7 mouse cellular contexts compared by ENCODE assay signal in the genomic region with DNA sequence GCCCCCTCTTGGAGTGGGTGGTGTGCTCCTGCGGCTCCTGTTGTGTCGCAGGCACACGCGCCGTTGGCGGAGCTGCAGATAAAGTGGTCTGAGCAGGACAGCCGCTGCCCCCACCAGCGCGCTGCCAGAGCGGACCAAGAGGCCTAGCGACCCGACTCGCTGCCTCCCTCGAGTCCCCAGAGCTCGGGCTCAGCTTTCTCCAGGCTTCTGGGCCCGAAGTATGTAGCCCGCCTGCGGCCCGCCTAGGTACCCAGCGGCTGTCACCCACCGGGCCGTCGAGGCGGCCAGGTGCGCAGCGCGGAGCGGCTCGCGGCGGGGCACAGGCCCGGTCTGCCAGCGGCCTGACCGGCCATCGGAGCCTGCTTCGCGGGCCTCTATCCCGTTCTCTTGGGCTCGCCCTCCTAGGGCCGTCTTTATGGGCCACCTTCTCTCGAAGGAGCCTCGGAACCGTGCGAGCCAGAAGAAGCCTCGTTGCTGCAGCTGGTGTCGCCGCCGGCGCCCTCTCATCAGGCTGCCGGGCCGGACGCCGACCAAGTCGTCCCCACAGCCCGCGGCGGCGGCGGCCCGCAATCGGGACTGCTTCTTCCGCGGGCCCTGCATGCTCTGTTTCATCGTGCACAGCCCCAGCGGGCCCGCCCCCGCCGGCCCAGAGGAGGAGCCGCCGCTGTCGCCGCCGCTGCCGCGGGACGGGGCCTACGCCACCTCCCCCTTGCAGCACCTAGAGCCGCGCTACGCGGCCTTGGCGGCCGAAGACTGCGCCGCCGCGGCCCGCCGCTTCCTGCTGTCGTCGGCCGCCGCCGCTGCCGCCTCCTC. TPM values are rescaled to one million over a fixed set of nuclear protein-coding genes. Genes with fewer than 3 reads are reported as not detected.
A peak's percentile ranks its signal among the peaks of the same experiment; 100 is the strongest.
DNase-seq lines count a peak whose midpoint lies in the region; ATAC-seq and TF ChIP-seq lines count a peak whose summit lies in the region.

A gene (plus strand): TSS at position 40 of the 813 bp plus-strand sequence.

- peak within 1 kb of the TSS; percentile 81 for H3K27ac ChIP-seq in embryonic facial prominence, embryonic 13.5 days
- H3K27ac ChIP-seq in kidney, adult 2 months (ENCODE audit: insufficient read depth, low read depth, low read length), result no peak within 1 kb of the TSS
- peak within 1 kb of the TSS; percentile 93 for H3K27ac ChIP-seq in limb, embryonic 12.5 days
- H3K27ac ChIP-seq in midbrain, embryonic 13.5 days, result peak within 1 kb of the TSS; percentile 92

- ATAC-seq in embryonic facial prominence, embryonic 13.5 days (ENCODE audit: insufficient number of reproducible peaks, insufficient read depth, low FRiP score, low TSS enrichment, low read depth), result peak; percentile 87
- peak; percentile 85 for ATAC-seq in limb, embryonic 12.5 days (ENCODE audit: insufficient number of reproducible peaks, insufficient read depth, low FRiP score, low TSS enrichment, low read depth)
- ATAC-seq in midbrain, embryonic 13.5 days, result peak; percentile 88

- peak within 1 kb of the TSS; percentile 81 for H3K9ac ChIP-seq in embryonic facial prominence, embryonic 13.5 days
- H3K9ac ChIP-seq in limb, embryonic 12.5 days (replicated peaks), result peak within 1 kb of the TSS; percentile 79
- H3K9ac ChIP-seq in midbrain, embryonic 13.5 days (replicated peaks), result peak within 1 kb of the TSS; percentile 85

- no peak for TF ChIP-seq POLR2A in kidney, adult 2 months (IDR thresholded peaks at IDR 0.05; ENCODE audit: low read depth, low read length)

- H3K36me3 ChIP-seq in embryonic facial prominence, embryonic 13.5 days, result peaks cover 5% of the 10 kb centered on the region; the same call in 1 of the 2 replicates
- no peaks in the 10 kb centered on the region for H3K36me3 ChIP-seq in kidney, adult 2 months (ENCODE audit: control insufficient read depth, insufficient read depth, low read length)
- H3K36me3 ChIP-seq in limb, embryonic 12.5 days, result peaks cover 5% of the 10 kb centered on the region; the same call in 1 of the 2 replicates
- 0 out of 2 replicates have a peak, but pooled peaks cover 7% of the 10 kb centered on the region for H3K36me3 ChIP-seq in midbrain, embryonic 13.5 days

- WGBS in embryonic facial prominence, embryonic 13.5 days, result 20% methylated on average over 75 of the region's 95 CpGs
- WGBS in kidney, adult 2 months, result under 1% methylated on average over 55 of the region's 95 CpGs
- WGBS in limb, embryonic 12.5 days, result 17% methylated on average over 74 of the region's 95 CpGs
- WGBS in midbrain, embryonic 13.5 days, result 27% methylated on average over 60 of the region's 95 CpGs

- peak within 1 kb of the TSS; percentile 68 for H3K4me2 ChIP-seq in embryonic facial prominence, embryonic 13.5 days
- peak within 1 kb of the TSS; percentile 62 for H3K4me2 ChIP-seq in limb, embryonic 12.5 days
- peak within 1 kb of the TSS; percentile 64 for H3K4me2 ChIP-seq in midbrain, embryonic 13.5 days (replicated peaks)

- TF ChIP-seq CTCF in kidney, adult 2 months (conservative IDR thresholded peaks at IDR 0.05; ENCODE audit: insufficient read depth, insufficient read length, low read depth, low read length), result no peak

- DNase-seq in adrenal gland, postnatal 25 days, result peak; percentile 80
- DNase-seq in heart, adult 8-10 months (ENCODE audit: low spot score), result peak; percentile 36
- peak; percentile 79 for DNase-seq in kidney, adult 2 months
- DNase-seq in spleen, adult 12 weeks (ENCODE audit: low spot score), result peak; percentile 12

- H3K4me3 ChIP-seq in embryonic facial prominence, embryonic 13.5 days, result peak within 1 kb of the TSS; percentile 57
- peak within 1 kb of the TSS; percentile 80 for H3K4me3 ChIP-seq in kidney, adult 2 months (ENCODE audit: insufficient read depth, low read depth, low read length)
- peak within 1 kb of the TSS; percentile 58 for H3K4me3 ChIP-seq in limb, embryonic 12.5 days (replicated peaks)
- H3K4me3 ChIP-seq in midbrain, embryonic 13.5 days (replicated peaks), result peak within 1 kb of the TSS; percentile 58

- H3K4me1 ChIP-seq in embryonic facial prominence, embryonic 13.5 days, result no peaks in the 10 kb centered on the region
- no peaks in the 10 kb centered on the region for H3K4me1 ChIP-seq in kidney, adult 2 months (ENCODE audit: control insufficient read depth, insufficient read depth, low read length)
- H3K4me1 ChIP-seq in limb, embryonic 12.5 days (replicated peaks), result no peaks in the 10 kb centered on the region
- peaks cover 6% of the 10 kb centered on the region; the same call in 1 of the 2 replicates for H3K4me1 ChIP-seq in midbrain, embryonic 13.5 days (replicated peaks)

- H3K9me3 ChIP-seq in embryonic facial prominence, embryonic 13.5 days, result no peaks in the 10 kb centered on the region
- H3K9me3 ChIP-seq in limb, embryonic 12.5 days, result no peaks in the 10 kb centered on the region
- H3K9me3 ChIP-seq in midbrain, embryonic 13.5 days, result no peaks in the 10 kb centered on the region

- no peaks in the 10 kb centered on the region for H3K27me3 ChIP-seq in embryonic facial prominence, embryonic 13.5 days
- no peaks in the 10 kb centered on the region for H3K27me3 ChIP-seq in kidney, adult 2 months (replicated peaks; ENCODE audit: control insufficient read depth, insufficient read depth, low read length)
- H3K27me3 ChIP-seq in limb, embryonic 12.5 days, result no peaks in the 10 kb centered on the region
- no peaks in the 10 kb centered on the region for H3K27me3 ChIP-seq in midbrain, embryonic 13.5 days

RNA-seq across cellular contexts. Expression of the gene that starts here (rescaled TPM):
- 9.9 and 10.9 TPM in 2 replicates for total RNA-seq in adrenal gland, postnatal 25 days (2021)
- 4.8 and 5.5 TPM in 2 replicates for polyA plus RNA-seq in embryonic facial prominence, embryonic 13.5 days (2015; fragmentation: Nextera tagmentation; extraction: Ambion mirVana)
- total RNA-seq in heart, adult 8-10 months (2022), result 1 to 10 TPM in 3 of 4 experiments, under 1 TPM in 1; 0.80 to 1.2 (median 1.0) TPM
- 0.97 and 1.1 TPM in 2 replicates for polyA plus RNA-seq in kidney, adult 2 months (2012; rRNA removed)
- polyA plus RNA-seq in limb, embryonic 12.5 days (2016; fragmentation: Nextera tagmentation; extraction: Ambion mirVana), result 8.8 and 10.7 TPM in 2 replicates
- polyA plus RNA-seq in midbrain, embryonic 13.5 days (2015; fragmentation: Nextera tagmentation; extraction: Ambion mirVana), result 18.1 and 21.2 TPM in 2 replicates

Comparison
In these comparisons a context has a peak if more than half of its experiments do, and no peak if none do; other contexts are left out.
1. DNase-seq: peak in every context shown above with its lines; median percentile 80 in adrenal gland, postnatal 25 days; 79 in kidney, adult 2 months; 36 in heart, adult 8-10 months; 12 in spleen, adult 12 weeks.